Mouse (Mus musculus): ENCODE measurements around the gene Zzz3. TPM values are rescaled to one million over a fixed set of nuclear protein-coding genes. Genes with fewer than 3 reads are reported as not detected.
A peak's percentile ranks its signal among the peaks of the same experiment; 100 is the strongest.

Zzz3 gene
- total and polyA plus RNA-seq, 2 experiments from 2014 or later: 18.1 to 22.4 TPM

DNA sequence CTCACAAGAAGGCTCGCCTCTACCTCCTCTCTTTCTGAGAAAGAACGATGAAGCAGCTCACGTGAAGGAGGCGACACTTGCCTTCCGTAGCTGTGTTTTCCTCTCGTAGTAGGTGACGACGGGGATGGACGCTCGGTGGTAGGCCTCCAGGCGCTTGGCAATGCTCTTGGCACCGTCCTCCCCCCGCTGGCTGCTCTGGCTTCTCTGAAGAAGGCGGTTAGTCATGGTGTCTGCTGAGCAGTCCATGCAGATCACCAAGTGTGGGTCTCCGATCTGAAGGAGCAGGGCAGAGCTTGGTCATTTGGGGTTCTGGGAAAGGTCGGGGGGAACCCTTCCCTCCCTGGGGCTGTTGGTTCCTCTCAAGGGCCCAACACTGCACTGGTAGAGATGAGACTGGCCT is 77.4 kb downstream of the Zzz3 start:
- Histone ChIP-seq H3K27ac (ENCODE audit: low read depth) (no peak overlapping the region), H3K9me3 (replicated peaks; ENCODE audit: control insufficient read depth, low read length) (no peaks in the 10 kb centered on the region), H3K9ac (replicated peaks; ENCODE audit: low read depth, low read length) (no peak overlapping the region), H3K4me1 (ENCODE audit: control insufficient read depth, insufficient read depth) (peaks cover 3% of the 10 kb centered on the region; the same call in 1 of the 2 replicates), H3K4me3 (ENCODE audit: low read depth, low read length) (no peak overlapping the region), H3K4me2 (ENCODE audit: low read depth, low read length) (no peak overlapping the region), H3K36me3 (replicated peaks; ENCODE audit: control insufficient read depth, insufficient read depth, low read length) (no peaks in the 10 kb centered on the region), H3K27me3 (ENCODE audit: control insufficient read depth, insufficient read depth, low read length) (no peaks in the 10 kb centered on the region)
- ATAC-seq (ENCODE audit: insufficient read depth, low read depth): no peak
- no peak for TF ChIP-seq CTCF (IDR thresholded peaks at IDR 0.05; ENCODE audit: low read depth)
- TF ChIP-seq EP300 (IDR thresholded peaks at IDR 0.05; ENCODE audit: low read depth): no peak
- DNase-seq (ENCODE audit: low spot score): no peak
- WGBS: 86% methylated on average over 16 of the region's 16 CpGs

GRCm38 (mm10) chr3:152474582-152475277 is 79.5 kb downstream of the Zzz3 start:
- no peaks in the 10 kb centered on the region for H3K27me3 ChIP-seq (ENCODE audit: control insufficient read depth, insufficient read depth, low read length)
- WGBS: 44% methylated on average over 15 of the region's 15 CpGs
- peak; percentile 72 for DNase-seq (ENCODE audit: low spot score)
- H3K9me3 ChIP-seq (replicated peaks; ENCODE audit: control insufficient read depth, low read length): no peaks in the 10 kb centered on the region
- H3K4me1 ChIP-seq (ENCODE audit: control insufficient read depth, insufficient read depth): 0 out of 2 replicates have a peak, but pooled peaks cover 3% of the 10 kb centered on the region
- H3K36me3 ChIP-seq (replicated peaks; ENCODE audit: control insufficient read depth, insufficient read depth, low read length): no peaks in the 10 kb centered on the region
- H3K4me2 ChIP-seq (ENCODE audit: low read depth, low read length): no peak overlapping the region
- H3K27ac ChIP-seq (ENCODE audit: low read depth): no peak overlapping the region
- ATAC-seq (ENCODE audit: insufficient read depth, low read depth): no peak
- no peak overlapping the region for H3K9ac ChIP-seq (replicated peaks; ENCODE audit: low read depth, low read length)
- no peak overlapping the region for H3K4me3 ChIP-seq (ENCODE audit: low read depth, low read length)
- TF ChIP-seq EP300 (IDR thresholded peaks at IDR 0.05; ENCODE audit: low read depth) (no peak), CTCF (IDR thresholded peaks at IDR 0.05; ENCODE audit: low read depth) (peak; percentile 78)

- no peak for ATAC-seq (ENCODE audit: insufficient read depth, low read depth)
- H3K27ac ChIP-seq (ENCODE audit: low read depth): no peak overlapping the region
- H3K4me2 ChIP-seq (ENCODE audit: low read depth, low read length): no peak overlapping the region
- no peaks in the 10 kb centered on the region for H3K36me3 ChIP-seq (replicated peaks; ENCODE audit: control insufficient read depth, insufficient read depth, low read length)
- 0 out of 2 replicates have a peak, but pooled peaks cover 3% of the 10 kb centered on the region for H3K4me1 ChIP-seq (ENCODE audit: control insufficient read depth, insufficient read depth)
- no peak for DNase-seq (ENCODE audit: low spot score)
- H3K27me3 ChIP-seq (ENCODE audit: control insufficient read depth, insufficient read depth, low read length): no peaks in the 10 kb centered on the region
- H3K9me3 ChIP-seq (replicated peaks; ENCODE audit: control insufficient read depth, low read length): no peaks in the 10 kb centered on the region
- TF ChIP-seq EP300 (IDR thresholded peaks at IDR 0.05; ENCODE audit: low read depth) (no peak), CTCF (IDR thresholded peaks at IDR 0.05; ENCODE audit: low read depth) (no peak)
- no peak overlapping the region for H3K4me3 ChIP-seq (ENCODE audit: low read depth, low read length)
- WGBS: 79% methylated on average over 1 of the region's 1 CpGs
- H3K9ac ChIP-seq (replicated peaks; ENCODE audit: low read depth, low read length): no peak overlapping the region
Observed at GRCm38 (mm10) chr3:152475278-152475669, 80.0 kb downstream of the Zzz3 start.

GRCm38 (mm10) chr3:152475894-152476293 is 80.6 kb downstream of the Zzz3 start:
- Histone ChIP-seq H3K4me1 (ENCODE audit: control insufficient read depth, insufficient read depth) (0 out of 2 replicates have a peak, but pooled peaks cover 3% of the 10 kb centered on the region), H3K27me3 (ENCODE audit: control insufficient read depth, insufficient read depth, low read length) (no peaks in the 10 kb centered on the region), H3K27ac (ENCODE audit: low read depth) (no peak overlapping the region), H3K4me2 (ENCODE audit: low read depth, low read length) (no peak overlapping the region), H3K9me3 (replicated peaks; ENCODE audit: control insufficient read depth, low read length) (no peaks in the 10 kb centered on the region), H3K36me3 (replicated peaks; ENCODE audit: control insufficient read depth, insufficient read depth, low read length) (no peaks in the 10 kb centered on the region), H3K9ac (replicated peaks; ENCODE audit: low read depth, low read length) (no peak overlapping the region), H3K4me3 (ENCODE audit: low read depth, low read length) (no peak overlapping the region)
- 90% methylated on average over 3 of the region's 3 CpGs for WGBS
- TF ChIP-seq CTCF (IDR thresholded peaks at IDR 0.05; ENCODE audit: low read depth) (no peak), EP300 (IDR thresholded peaks at IDR 0.05; ENCODE audit: low read depth) (no peak)
- DNase-seq (ENCODE audit: low spot score) (no peak), ATAC-seq (ENCODE audit: insufficient read depth, low read depth) (no peak)

GRCm38 (mm10) chr3:152477796-152478527 is 82.7 kb downstream of the Zzz3 start:
- peak overlapping the region; percentile 77 for H3K4me2 ChIP-seq (ENCODE audit: low read depth, low read length)
- no peaks in the 10 kb centered on the region for H3K36me3 ChIP-seq (replicated peaks; ENCODE audit: control insufficient read depth, insufficient read depth, low read length)
- WGBS: 4% methylated on average over 23 of the region's 23 CpGs
- ATAC-seq (ENCODE audit: insufficient read depth, low read depth) (peak; percentile 81), DNase-seq (ENCODE audit: low spot score) (peak; percentile 56)
- peak overlapping the region; percentile 7 for H3K9ac ChIP-seq (replicated peaks; ENCODE audit: low read depth, low read length)
- peak; percentile 84 for TF ChIP-seq CTCF (IDR thresholded peaks at IDR 0.05; ENCODE audit: low read depth)
- no peak for TF ChIP-seq EP300 (IDR thresholded peaks at IDR 0.05; ENCODE audit: low read depth)
- 0 out of 2 replicates have a peak, but pooled peaks cover 3% of the 10 kb centered on the region for H3K4me1 ChIP-seq (ENCODE audit: control insufficient read depth, insufficient read depth)
- peak overlapping the region; percentile 62 for H3K27ac ChIP-seq (ENCODE audit: low read depth)
- no peaks in the 10 kb centered on the region for H3K27me3 ChIP-seq (ENCODE audit: control insufficient read depth, insufficient read depth, low read length)
- peak overlapping the region; percentile 42 for H3K4me3 ChIP-seq (ENCODE audit: low read depth, low read length)
- no peaks in the 10 kb centered on the region for H3K9me3 ChIP-seq (replicated peaks; ENCODE audit: control insufficient read depth, low read length)

All from heart, postnatal 0 days (tissue).